Mouse (Mus musculus) spleen, adult 12 weeks (tissue): Measurements from ENCODE around the gene Arhgap45.
A peak's percentile ranks its signal among the peaks of the same experiment; 100 is the strongest.

ENCODE experiments used
- DNase-seq: peaks from one replicate; pipeline ENCODE4 v3.0.0; 2022; ENCODE audit warnings: low spot score

The Arhgap45 gene

DNA sequence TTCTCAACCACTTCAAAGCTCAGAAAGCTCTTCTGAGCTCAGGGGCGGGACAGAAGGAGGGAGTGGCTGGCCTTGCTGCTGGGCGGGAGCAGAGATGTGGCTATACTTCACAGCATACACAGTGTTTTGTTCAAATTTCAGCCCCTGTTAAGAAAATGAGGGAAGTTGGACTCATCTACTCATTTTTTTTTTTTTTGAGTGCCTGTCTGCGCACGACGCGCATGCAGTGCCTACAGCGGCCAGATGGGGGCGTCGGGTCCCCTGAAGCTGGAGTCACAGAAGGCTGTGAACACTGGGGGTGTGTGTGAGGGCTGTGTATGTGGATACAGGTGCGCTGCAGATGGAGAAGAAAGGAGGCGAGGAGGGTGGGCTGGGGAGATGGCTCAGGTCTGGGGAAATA lies 29.5 kb upstream of the Arhgap45 start:
- peak; percentile 84 for DNase-seq

DNA sequence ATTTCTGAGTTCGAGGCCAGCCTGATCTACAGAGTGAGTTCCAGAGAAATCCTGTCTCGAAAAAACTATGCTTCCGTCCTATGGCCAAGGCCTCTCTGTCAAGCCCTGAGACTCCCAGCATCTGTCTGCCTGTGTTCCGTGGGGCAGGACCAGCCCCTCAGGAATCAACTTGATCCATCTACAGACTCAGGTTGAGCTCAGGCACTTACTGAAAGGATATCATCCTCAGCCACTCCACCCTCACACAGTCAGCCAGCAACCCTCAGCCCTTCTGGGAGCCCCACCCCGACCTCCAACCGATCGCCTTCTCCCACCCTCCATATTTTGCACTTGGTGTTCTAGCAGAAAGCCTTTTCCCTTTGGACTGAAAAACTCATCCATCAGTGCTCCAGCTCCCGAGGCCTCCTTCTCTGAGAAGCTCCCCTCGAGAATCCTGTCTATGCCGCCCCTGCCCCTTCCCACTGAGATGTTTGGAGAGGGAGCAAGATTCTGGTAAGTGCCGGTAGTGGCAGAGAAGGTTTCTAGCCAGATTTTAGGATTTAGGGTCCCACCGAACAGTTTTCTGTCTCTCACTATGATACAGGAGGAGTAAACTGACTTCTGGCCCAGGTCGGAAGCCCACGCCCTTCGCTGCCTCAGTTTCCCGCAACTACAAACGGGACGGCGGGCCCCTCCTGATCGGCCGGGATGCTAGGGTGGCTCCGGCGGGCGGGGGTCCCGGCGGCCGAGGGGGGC lies 28.5 kb upstream of the Arhgap45 start:
- no peak for DNase-seq

GRCm38 (mm10) chr10:79988506-79989271 lies 27.8 kb upstream of the Arhgap45 start, which contains the start of gene Cnn2:
Gene Cnn2 (plus strand): TSS chr10:79988584.
- DNase-seq: peak; percentile 31

DNA sequence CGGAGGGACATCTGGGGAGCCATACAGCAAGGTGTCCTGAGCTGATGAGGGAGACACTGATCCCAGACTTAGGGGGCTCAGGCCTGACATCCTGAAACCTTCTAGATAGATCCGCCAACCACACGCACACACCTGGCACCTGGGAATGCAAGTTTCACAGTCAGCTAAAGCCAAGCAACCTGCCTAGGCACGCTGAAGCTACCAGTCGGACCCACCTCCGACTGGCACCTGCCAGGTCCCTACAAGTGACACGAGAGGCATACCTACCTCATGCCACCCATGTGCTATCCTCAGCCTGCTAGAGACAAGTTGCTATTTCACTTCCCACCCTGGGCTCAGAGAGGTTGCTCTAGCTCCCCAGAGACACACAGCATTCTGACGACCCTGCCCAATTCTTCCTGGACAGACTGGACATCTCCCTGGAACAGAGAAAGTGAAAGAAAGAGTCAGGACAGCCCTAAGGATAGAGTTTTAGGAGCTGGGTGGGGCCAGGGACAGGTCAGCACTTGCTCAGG lies 27.1 kb upstream of the Arhgap45 start:
- DNase-seq: no peak

- no peak for DNase-seq
These were observed 26.6 kb upstream of the Arhgap45 start for GRCm38 (mm10) chr10:79989870-79990269.

DNA sequence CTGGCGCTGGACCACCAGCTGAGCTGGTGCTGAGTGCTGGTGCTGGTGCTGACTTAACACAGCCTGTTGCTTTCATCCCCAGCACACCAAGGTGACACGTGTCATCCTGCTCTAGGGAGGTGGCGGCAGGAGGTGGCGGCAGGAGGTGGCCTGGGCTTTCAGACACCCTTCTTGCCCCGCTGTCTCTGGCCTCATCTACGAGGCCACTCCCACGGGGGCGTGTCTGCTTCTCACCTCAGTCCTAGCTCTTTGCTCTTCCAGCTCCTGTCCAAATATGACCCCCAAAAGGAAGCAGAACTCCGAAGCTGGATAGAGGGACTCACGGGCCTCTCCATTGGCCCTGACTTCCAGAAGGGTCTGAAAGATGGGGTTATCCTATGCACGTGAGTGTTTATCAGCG lies 25.4 kb upstream of the Arhgap45 start:
- DNase-seq: no peak

DNA sequence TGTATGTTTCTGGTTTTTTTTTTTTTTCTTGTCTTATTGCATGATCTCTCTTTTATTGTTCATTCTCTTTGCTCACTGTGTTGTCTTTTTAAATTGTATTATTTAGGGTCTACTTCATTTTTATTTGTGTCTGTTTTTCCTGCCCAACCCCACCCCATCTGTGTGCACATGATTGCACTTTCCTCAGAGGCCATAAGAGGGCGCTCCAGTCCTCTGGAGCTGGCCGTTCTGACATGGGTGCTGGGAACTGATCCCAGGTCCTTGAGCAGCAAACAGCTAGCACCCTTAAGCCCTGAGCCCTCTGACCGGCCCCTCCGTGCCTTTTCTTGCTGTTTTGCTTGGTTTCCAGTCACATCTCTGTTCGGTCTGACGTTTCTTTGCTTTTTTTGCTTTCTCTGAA lies 24.9 kb upstream of the Arhgap45 start:
- DNase-seq: no peak

DNA sequence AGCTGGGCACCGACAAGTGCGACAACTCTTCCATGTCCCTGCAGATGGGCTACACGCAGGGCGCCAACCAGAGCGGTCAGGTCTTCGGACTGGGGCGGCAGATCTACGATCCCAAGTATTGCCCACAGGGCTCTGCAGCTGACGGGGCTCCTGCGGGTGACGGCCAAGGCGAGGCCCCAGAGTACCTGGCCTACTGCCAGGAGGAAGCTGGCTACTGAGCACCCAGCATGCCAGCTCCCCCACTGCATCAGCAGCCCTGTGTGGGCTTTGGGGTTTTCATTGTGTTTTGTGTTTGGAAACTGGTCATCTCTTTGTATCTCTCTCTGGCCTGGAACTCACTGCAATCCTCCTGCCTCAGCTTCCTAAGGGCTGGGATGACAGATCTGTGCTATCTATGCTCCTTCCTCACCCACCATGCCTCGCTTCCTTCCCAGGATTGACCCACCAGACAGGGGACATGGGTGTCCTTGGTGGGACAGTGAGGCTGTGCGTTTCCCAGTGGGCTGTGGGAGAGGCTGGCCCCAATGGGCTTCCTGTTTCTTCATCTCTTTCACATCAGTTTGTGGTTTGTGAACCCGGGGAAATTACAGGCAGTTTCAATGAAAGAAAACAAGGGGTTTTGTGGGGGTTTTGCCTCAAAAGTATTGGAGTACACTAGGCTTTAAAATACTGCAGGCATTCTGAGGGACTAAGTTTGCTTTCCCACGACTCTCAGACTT lies 21.9 kb upstream of the Arhgap45 start:
- DNase-seq: peak; percentile 51

DNA sequence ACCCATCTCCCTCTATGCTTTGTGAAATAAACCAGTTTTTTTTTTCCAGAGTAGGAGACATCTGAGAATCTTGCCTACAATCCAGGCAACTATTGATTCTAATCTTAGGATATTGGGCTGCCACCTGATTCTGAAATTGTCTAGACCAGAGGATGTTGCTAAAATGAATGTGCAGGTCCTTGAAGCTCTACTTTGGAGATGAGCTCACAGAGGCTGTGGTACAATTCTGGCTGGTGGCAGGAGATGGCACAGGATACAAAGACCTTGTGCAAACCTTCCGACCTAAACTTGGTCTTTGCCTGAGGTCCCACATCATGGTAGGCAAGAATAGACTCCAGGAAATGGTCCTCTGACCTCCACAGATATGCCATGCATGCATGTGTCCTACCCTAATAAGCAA lies 20.8 kb upstream of the Arhgap45 start:
- no peak for DNase-seq

DNA sequence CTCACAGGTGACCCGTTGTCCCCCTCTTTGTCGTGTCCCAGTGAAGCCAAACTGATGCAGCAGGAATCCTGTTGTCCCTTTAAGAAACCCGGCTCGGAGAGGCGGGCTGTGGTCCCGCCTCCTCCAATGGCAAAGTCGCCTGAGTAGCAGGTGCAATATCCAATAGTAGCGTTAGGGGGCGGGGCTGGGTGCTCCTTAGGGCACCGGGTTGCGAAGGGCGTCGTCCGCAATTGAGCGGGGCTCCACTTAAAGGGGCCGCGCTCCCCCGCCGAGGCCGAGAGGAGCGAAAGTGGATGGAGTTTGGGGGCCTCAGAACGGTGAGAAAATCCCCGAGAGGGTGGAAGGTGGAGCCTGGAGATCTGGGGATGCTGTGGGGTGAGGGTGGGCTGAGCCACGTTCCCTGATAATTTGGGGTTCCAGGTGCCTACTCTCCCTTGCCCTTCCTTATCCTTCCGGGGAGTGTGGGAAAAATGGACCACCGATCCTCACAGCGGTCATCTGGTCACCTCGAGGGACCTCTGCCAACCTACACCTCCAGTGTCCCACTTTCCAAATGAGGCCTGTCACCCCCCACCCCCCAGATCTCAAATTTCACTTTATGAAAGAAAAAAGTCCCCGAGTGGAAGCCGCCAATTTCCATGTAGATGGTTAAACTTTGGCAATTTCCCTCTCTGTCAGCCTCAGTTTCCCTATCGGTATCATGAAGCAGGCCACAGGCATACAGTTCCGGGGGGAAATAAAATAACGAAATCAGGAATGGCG lies 20.0 kb upstream of the Arhgap45 start, which contains the start of gene Abca7:
TSS of gene Abca7 (plus strand) at position 223 of the 762 bp plus-strand sequence.
- peak; percentile 93 for DNase-seq

- DNase-seq: peak; percentile 71
These were observed 19.3 kb upstream of the Arhgap45 start for GRCm38 (mm10) chr10:79997034-79997760.

GRCm38 (mm10) chr10:79997819-79998218 lies 18.6 kb upstream of the Arhgap45 start:
- DNase-seq: peak; percentile 36

DNA sequence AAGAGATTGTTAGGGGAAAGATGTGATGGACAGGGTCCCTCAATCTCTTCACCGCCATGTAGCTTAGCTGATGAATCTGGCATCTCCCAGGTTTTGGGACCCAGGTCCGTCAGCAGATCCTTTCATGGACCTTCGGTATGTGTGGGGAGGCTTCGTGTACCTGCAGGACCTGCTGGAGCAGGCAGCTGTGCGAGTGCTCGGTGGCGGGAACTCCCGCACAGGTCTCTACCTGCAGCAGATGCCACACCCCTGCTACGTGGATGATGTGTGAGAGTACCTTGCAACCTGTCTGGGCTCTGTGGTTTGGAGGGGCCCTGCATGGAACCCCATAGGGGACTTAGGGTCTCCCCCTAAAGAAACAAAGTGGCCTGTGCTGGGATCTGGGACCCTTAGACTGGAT lies 14.5 kb upstream of the Arhgap45 start:
- no peak for DNase-seq

GRCm38 (mm10) chr10:80002829-80003228 lies 13.6 kb upstream of the Arhgap45 start:
- no peak for DNase-seq

- DNase-seq: no peak
These were observed 12.8 kb upstream of the Arhgap45 start for GRCm38 (mm10) chr10:80003374-80004232.

GRCm38 (mm10) chr10:80004233-80004705 lies 12.2 kb upstream of the Arhgap45 start:
- DNase-seq: no peak

- no peak for DNase-seq
These were observed 4.7 kb upstream of the Arhgap45 start for GRCm38 (mm10) chr10:80011740-80012139.

GRCm38 (mm10) chr10:80013609-80014008 lies 2.8 kb upstream of the Arhgap45 start:
- no peak for DNase-seq

- no peak for DNase-seq
These were observed 1.8 kb upstream of the Arhgap45 start for GRCm38 (mm10) chr10:80014484-80015290.
